Mouse (Mus musculus) embryonic facial prominence, embryonic 14.5 days (tissue): ENCODE measurements around the gene Ggt1. TPM values are rescaled to one million over a fixed set of nuclear protein-coding genes. Genes with fewer than 3 reads are reported as not detected.

Experiments
- ATAC-seq: fragments of 200-750 bp; cut with Nextera tagmentation; 2 replicates; pipeline ENCODE4 v1.8.0; 2017; ENCODE audit warnings: low read depth, moderate number of reproducible peaks, moderate TSS enrichment
- DNase-seq: peaks from one replicate; pipeline ENCODE4 v3.0.0-alpha.2; 2015; ENCODE audit warnings: low spot score
- H3K27ac ChIP-seq: fragments of 300-500 bp; sonication (generic); replicated peaks from 2 replicates; pipeline ENCODE4 v1.5.1; 2014; ENCODE audit warnings: low read depth, mild to moderate bottlenecking, low read length, moderate library complexity
- H3K27me3 ChIP-seq: fragments of 300-500 bp; sonication (generic); replicated peaks from 2 replicates; pipeline ENCODE4 v1.6.1; 2014; ENCODE audit warnings: low read length; ENCODE audit not compliant: control insufficient read depth, insufficient read depth
- H3K36me3 ChIP-seq: fragments of 300-500 bp; sonication (generic); 2 replicates; pipeline ENCODE4 v1.6.1; 2014; ENCODE audit warnings: low read length, mixed read lengths; ENCODE audit not compliant: control insufficient read depth, insufficient read depth
- H3K4me1 ChIP-seq: fragments of 300-500 bp; sonication (generic); 2 replicates; pipeline ENCODE4 v1.6.1; 2014; ENCODE audit warnings: antibody characterized with exemption, low read length; ENCODE audit not compliant: control insufficient read depth, insufficient read depth
- H3K4me2 ChIP-seq: fragments of 300-500 bp; sonication (generic); 2 replicates; pipeline ENCODE4 v1.6.1; 2014; ENCODE audit warnings: low read depth, mild to moderate bottlenecking, low read length, moderate library complexity, mixed read lengths
- H3K4me3 ChIP-seq: fragments of 300-500 bp; sonication (generic); 2 replicates; pipeline ENCODE4 v1.5.1; 2014; ENCODE audit warnings: low read depth, mild to moderate bottlenecking, low read length
- H3K9ac ChIP-seq: fragments of 300-500 bp; sonication (generic); 2 replicates; pipeline ENCODE4 v1.6.1; 2014; ENCODE audit warnings: low read depth, mild to moderate bottlenecking, low read length, moderate library complexity, mixed read lengths
- H3K9me3 ChIP-seq: fragments of 300-500 bp; sonication (generic); 2 replicates; pipeline ENCODE4 v1.6.1; 2016; ENCODE audit warnings: low read length; ENCODE audit not compliant: control insufficient read depth
- WGBS: fragments of 180-500 bp; shearing (Covaris S2); extraction: QIAGEN DNeasy Blood & Tissue Kit; methylation state at CpG from one replicate; pipeline ENCODE4 v1.1.7; 2014; 5-methylcytosine and 5-hydroxymethylcytosine counted together
- polyA plus RNA-seq: library from polyadenylated mRNA; unstranded; fragments of >200 nt; fragmentation: Nextera tagmentation; extraction: Ambion mirVana; gene quantifications from 2 replicates; pipeline ENCODE4 v1.2.1, GENCODE M21; 2014

Ggt1 gene
- polyA plus RNA-seq, 1 experiment from 2014 or later = 0.39 TPM

DNA sequence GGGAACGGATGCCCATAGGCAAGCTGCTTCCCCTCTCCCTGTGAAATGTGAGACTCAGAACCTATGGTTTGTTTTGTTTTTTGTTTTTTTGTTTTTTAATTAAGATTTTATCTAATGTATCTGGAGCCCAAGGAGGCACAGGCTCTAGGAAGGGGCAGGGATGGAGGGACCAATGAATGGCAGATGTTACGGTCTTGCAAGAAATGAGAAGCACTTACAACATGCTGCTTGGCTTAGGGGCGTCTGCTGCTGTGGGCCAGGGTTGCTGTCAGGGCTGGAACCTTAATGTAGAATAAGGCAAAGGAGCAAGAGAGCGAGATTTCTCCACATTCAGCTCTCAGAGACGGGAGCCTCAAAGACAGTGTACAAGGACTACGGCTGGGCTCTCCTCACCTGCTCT is 5.8 kb upstream of the Ggt1 start:
- ATAC-seq (no peak), DNase-seq (no peak)
- 55% methylated on average over 6 of the region's 6 CpGs for WGBS
- Histone ChIP-seq H3K9ac (no peak overlapping the region), H3K27me3 (peaks cover 6% of the 10 kb centered on the region), H3K27ac (peak overlapping the region; percentile 39; the same call in 1 of the 2 replicates), H3K4me1 (peaks cover 32% of the 10 kb centered on the region), H3K4me2 (no peak overlapping the region), H3K4me3 (no peak overlapping the region), H3K36me3 (no peaks in the 10 kb centered on the region), H3K9me3 (no peaks in the 10 kb centered on the region)

DNA sequence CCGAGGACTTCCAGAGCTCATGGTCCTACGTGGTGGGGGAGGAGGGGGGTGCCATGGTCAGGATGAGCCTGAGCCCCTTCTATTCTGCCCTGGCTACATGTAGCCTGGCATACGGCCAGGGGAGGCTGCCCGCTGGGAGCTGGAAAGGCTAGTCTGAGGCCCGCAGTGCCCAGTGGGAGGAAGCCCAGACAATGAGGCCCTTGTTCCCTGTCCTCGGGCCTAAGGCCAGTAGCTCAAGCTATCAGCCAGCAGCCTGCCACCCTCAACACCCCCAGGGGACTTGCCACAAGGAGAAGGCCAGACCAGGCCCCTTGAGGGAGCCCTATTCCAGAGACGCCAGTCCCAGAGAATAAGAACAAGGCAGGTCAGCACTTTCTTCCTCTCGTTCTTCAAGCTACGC is 5.4 kb upstream of the Ggt1 start:
- H3K4me1 ChIP-seq = peaks cover 33% of the 10 kb centered on the region
- H3K27ac ChIP-seq = peak overlapping the region; percentile 39; the same call in 1 of the 2 replicates
- peaks cover 10% of the 10 kb centered on the region for H3K27me3 ChIP-seq
- H3K9me3 ChIP-seq = no peaks in the 10 kb centered on the region
- no peaks in the 10 kb centered on the region for H3K36me3 ChIP-seq
- ATAC-seq (peak; percentile 34; the same call in 1 of the 2 replicates), DNase-seq (peak; percentile 76)
- 33% methylated on average over 9 of the region's 9 CpGs for WGBS
- no peak overlapping the region for H3K4me2 ChIP-seq
- H3K9ac ChIP-seq = no peak overlapping the region
- H3K4me3 ChIP-seq = no peak overlapping the region

DNA sequence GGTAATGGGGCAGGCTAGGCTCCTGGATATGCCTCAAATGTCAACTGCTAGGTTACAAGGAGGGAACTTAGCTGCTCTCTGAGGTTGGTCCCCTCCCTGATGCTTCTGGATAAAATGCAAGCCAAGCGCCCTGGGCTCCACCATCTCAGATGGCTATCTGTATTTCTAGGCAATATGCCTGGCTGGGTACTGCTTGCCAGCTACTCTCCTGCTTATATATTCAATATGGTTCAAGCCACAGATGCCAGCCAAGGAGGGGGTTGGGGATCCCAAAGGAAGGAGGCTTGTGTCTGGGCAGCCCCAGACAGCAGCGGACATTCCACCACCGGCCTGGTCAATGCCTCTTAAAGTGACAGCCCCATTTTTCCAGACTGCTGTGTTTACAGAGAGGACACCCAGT is 2.9 kb upstream of the Ggt1 start:
- WGBS = 41% methylated on average over 3 of the region's 3 CpGs
- Histone ChIP-seq H3K4me3 (peak overlapping the region; percentile 63), H3K27ac (peak overlapping the region; percentile 55), H3K9ac (no peak overlapping the region), H3K9me3 (no peaks in the 10 kb centered on the region), H3K4me2 (peak overlapping the region; percentile 97), H3K27me3 (peaks cover 20% of the 10 kb centered on the region), H3K36me3 (no peaks in the 10 kb centered on the region), H3K4me1 (peaks cover 33% of the 10 kb centered on the region)
- peak; percentile 45 for ATAC-seq
- DNase-seq = peak; percentile 67

DNA sequence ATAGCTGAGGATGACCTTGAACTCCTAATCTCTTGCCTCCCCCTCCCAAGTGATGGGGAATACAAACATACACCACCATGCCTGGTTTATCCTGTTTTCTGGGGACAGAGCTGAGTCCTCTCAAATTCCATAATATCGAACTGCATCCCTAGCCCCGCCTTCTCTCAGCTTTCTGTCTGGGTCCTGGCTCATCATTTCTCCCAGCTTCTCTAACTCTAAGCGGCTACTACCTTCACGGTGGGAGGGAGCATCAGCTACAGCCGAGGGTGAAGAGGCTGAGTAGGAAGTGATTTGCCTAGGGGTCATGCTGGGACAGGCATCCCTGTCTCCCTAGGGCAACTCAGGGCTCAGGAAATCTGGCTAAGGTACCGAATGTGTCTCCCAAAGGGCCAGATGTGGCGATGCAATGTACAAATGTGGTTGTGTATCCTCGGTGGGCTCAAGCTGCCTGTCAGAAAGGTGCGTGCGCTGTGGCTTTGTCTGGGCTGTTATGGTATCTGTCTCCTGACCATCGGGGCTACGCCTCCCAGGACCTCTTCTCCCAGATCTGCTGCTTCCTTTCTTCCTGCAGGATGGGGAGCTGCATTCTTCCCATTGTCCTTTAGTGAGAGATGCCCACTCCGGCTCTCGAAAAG is 2.2 kb upstream of the Ggt1 start:
- no peak for DNase-seq
- no peaks in the 10 kb centered on the region for H3K36me3 ChIP-seq
- H3K9me3 ChIP-seq = no peaks in the 10 kb centered on the region
- peak overlapping the region; percentile 63 for H3K4me3 ChIP-seq
- H3K4me2 ChIP-seq = peak overlapping the region; percentile 97
- WGBS = 3% methylated on average over 14 of the region's 14 CpGs
- H3K9ac ChIP-seq = peak overlapping the region; percentile 76
- peaks cover 20% of the 10 kb centered on the region for H3K27me3 ChIP-seq
- peaks cover 33% of the 10 kb centered on the region for H3K4me1 ChIP-seq
- no peak for ATAC-seq
- peak overlapping the region; percentile 55 for H3K27ac ChIP-seq

DNA sequence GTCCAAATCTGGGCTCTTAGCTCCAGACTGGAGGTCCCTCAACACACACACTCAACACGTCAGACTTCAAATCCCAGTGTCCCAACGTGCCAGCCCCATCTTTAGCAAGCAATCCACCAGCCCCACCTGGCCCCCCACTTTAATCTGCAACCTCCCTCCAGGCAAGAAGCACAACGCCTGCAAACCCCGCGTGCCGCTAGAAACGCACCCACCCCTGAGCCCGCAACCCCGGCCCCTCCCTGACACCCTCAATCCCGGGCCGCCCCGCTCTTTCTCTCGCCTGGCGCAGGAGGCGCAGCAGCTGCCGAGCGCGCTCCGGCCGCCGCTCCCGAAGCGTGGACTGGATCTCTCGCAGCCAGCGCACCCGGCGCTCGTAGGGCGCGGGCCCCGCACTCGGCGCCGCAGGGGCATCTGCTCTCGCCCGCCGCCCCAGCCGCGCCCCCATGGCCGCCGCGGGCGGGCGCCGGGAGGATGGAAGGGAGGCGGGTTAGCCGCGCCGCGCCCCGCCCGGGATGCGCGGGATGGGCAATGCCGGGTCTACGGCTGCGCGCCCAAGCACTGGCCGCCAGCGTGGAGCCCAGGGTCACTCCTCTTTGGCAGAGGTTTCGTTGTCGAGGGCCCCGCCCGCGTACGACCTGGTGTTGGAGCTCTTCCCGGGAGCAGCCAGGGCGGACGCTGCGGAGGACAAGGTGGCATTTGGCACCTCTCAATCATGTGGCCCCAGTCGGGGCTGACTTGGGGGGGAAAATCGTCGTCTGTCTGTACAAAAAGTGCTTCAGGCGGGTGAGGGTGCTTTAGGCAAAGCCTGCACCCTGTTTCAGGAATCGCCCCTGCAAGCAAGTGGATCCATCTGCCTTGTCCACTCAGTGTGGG is 1.5 kb upstream of the Ggt1 start, which contains the start of gene Lrrc75b:
TSS of gene Lrrc75b (minus strand) at position 655 of the 873 bp plus-strand sequence.
- Histone ChIP-seq H3K9ac (peak within 1 kb of the TSS; percentile 76), H3K36me3 (no peaks in the 10 kb centered on the region), H3K4me1 (peaks cover 33% of the 10 kb centered on the region), H3K27ac (peak within 1 kb of the TSS; percentile 55), H3K4me3 (peak within 1 kb of the TSS; percentile 63), H3K27me3 (peaks cover 20% of the 10 kb centered on the region), H3K9me3 (no peaks in the 10 kb centered on the region), H3K4me2 (peak within 1 kb of the TSS; percentile 97)
- DNase-seq (no peak), ATAC-seq (peak; percentile 41)
- 1% methylated on average over 49 of the region's 75 CpGs for WGBS

DNA sequence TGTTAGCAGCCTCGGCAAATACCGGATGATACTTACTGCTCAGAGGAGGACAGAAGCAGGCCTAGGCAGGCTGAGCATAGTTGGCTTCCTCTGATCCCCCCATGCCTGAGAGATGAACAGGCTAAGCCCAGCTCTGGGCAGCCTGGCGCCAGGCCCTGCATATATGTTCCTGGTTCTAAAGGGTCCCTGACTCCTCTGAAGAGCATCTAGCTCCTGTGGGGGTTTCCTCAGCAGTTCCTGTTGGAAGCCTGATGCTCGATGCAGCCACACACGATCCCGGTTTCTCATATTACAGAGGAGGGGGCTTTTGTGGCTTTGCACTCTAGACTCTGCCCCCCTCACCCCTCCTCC is 880 bp upstream of the Ggt1 start:
- Histone ChIP-seq H3K27me3 (peaks cover 20% of the 10 kb centered on the region), H3K4me3 (peak overlapping the region; percentile 63), H3K4me1 (peaks cover 33% of the 10 kb centered on the region), H3K9ac (peak overlapping the region; percentile 76), H3K27ac (no peak overlapping the region), H3K4me2 (peak overlapping the region; percentile 97), H3K9me3 (no peaks in the 10 kb centered on the region), H3K36me3 (no peaks in the 10 kb centered on the region)
- DNase-seq = no peak
- 10% methylated on average over 6 of the region's 6 CpGs for WGBS
- 0 out of 2 replicates have a peak, but pooled peaks have one; percentile 10 for ATAC-seq

DNA sequence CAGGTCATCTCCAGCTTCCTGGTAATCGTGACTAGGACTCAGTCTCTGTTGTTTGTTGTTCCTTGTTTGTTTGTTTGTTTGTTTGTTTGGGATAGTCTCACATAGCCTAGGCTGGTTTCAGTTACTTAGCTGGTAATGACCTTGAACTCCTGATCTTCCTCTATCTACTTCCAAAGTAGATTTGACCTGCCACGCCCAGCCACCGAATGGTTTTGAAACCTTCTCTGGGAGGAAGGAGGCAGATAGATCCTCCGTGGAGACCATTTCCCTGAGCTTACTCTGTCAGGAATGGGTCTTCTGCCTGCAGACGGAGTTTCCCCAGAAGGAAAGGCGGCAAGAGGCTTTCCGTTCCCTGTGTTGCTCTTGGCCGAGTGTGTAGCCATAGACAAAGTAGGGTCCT is 1.2 kb downstream of the Ggt1 start:
- Histone ChIP-seq H3K9me3 (no peaks in the 10 kb centered on the region), H3K4me1 (peaks cover 20% of the 10 kb centered on the region; the same call in 1 of the 2 replicates), H3K36me3 (no peaks in the 10 kb centered on the region), H3K4me2 (no peak overlapping the region), H3K4me3 (no peak overlapping the region), H3K27me3 (peaks cover 20% of the 10 kb centered on the region), H3K27ac (no peak overlapping the region), H3K9ac (no peak overlapping the region)
- no peak for DNase-seq
- WGBS = 87% methylated on average over 8 of the region's 8 CpGs
- ATAC-seq = no peak

DNA sequence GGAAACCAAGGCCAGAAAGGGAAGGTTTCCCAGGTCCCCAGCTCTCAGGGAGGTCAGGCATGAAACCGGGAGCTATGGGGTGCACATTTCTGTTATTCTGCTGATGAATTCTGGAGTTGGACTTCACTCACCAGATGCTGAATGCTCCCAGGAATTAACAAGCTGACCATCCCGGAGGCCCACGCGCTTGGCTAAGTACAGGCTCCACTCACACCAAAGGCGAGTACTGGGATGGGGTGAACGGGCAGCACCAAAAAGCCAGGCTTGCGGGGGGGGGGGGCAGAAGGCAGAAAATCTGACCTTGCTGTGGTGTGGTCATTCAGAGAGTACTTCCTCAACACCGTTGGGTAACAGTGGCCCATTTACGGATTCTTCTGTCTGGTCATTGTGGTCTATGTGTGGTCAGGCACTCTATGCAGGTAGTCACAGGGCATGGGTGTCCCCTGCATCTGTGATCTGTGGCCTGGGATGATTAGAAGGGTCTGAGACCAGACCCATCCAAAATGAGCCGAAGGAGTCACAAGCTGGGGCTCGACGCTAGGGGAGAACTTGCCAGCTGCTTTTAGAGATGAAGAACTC is 3.4 kb downstream of the Ggt1 start:
- 84% methylated on average over 12 of the region's 12 CpGs for WGBS
- ATAC-seq (no peak), DNase-seq (no peak)
- Histone ChIP-seq H3K4me2 (no peak overlapping the region), H3K4me1 (peaks cover 6% of the 10 kb centered on the region; the same call in 1 of the 2 replicates), H3K4me3 (no peak overlapping the region), H3K36me3 (no peaks in the 10 kb centered on the region), H3K9me3 (no peaks in the 10 kb centered on the region), H3K27me3 (peaks cover 20% of the 10 kb centered on the region), H3K27ac (no peak overlapping the region), H3K9ac (no peak overlapping the region)
